Mouse (Mus musculus) kidney, embryonic 16.5 days (tissue): ENCODE measurements at regions not wholly inside any gene's neighbourhood (a gene's known extent, or its start where the extent isn't known, plus 50 kb on each side); places are given as distances from the start of the nearest gene placed in this dataset.

Source experiments
- ATAC-seq: fragments of 200-750 bp; cut with Nextera tagmentation; 2 replicates; pipeline ENCODE4 v1.8.0; 2017; ENCODE audit warnings: moderate TSS enrichment; ENCODE audit not compliant: low FRiP score, low TSS enrichment
- H3K27ac ChIP-seq: fragments of 300-500 bp; sonication (generic); 2 replicates; pipeline ENCODE4 v1.5.1; 2014; ENCODE audit warnings: low read length
- H3K27me3 ChIP-seq: fragments of 300-500 bp; sonication (generic); 2 replicates; pipeline ENCODE4 v1.6.1; 2014; ENCODE audit warnings: low read length, control low read depth, mixed read lengths; ENCODE audit not compliant: insufficient read depth
- H3K36me3 ChIP-seq: fragments of 300-500 bp; sonication (generic); 2 replicates; pipeline ENCODE4 v1.6.1; 2014; ENCODE audit warnings: low read length, control low read depth, mixed read lengths; ENCODE audit not compliant: insufficient read depth
- H3K4me1 ChIP-seq: fragments of 300-500 bp; sonication (generic); 2 replicates; pipeline ENCODE4 v1.6.1; 2014; ENCODE audit warnings: low read length, control low read depth, mixed read lengths; ENCODE audit not compliant: insufficient read depth
- H3K4me2 ChIP-seq: fragments of 300-500 bp; sonication (generic); replicated peaks from 2 replicates; pipeline ENCODE4 v1.6.1; 2014; ENCODE audit warnings: low read depth, low read length
- H3K4me3 ChIP-seq: fragments of 300-500 bp; sonication (generic); 2 replicates; pipeline ENCODE4 v1.5.1; 2014; ENCODE audit warnings: mild to moderate bottlenecking, low read length
- H3K9ac ChIP-seq: fragments of 300-500 bp; sonication (generic); replicated peaks from 2 replicates; pipeline ENCODE4 v1.6.1; 2014; ENCODE audit warnings: low read length
- H3K9me3 ChIP-seq: fragments of 300-500 bp; sonication (generic); 2 replicates; pipeline ENCODE4 v1.6.1; 2016; ENCODE audit warnings: low read length, control low read depth
- WGBS: fragments of 180-500 bp; shearing (Covaris S2); extraction: QIAGEN DNeasy Blood & Tissue Kit; methylation state at CpG from one replicate; pipeline ENCODE4 v1.1.7; 2014; 5-methylcytosine and 5-hydroxymethylcytosine counted together

GRCm38 (mm10) chr14:120225657-120226056 is 49.8 kb upstream of the Mbnl2 start:
- Histone ChIP-seq H3K36me3 (no peaks in the 10 kb centered on the region), H3K27ac (no peak overlapping the region), H3K9ac (no peak overlapping the region), H3K4me3 (no peak overlapping the region), H3K9me3 (peaks cover 6% of the 10 kb centered on the region), H3K4me1 (no peaks in the 10 kb centered on the region), H3K27me3 (no peaks in the 10 kb centered on the region), H3K4me2 (no peak overlapping the region)
- WGBS: 93% methylated on average over 3 of the region's 3 CpGs
- no peak for ATAC-seq
